In the genomic region with DNA sequence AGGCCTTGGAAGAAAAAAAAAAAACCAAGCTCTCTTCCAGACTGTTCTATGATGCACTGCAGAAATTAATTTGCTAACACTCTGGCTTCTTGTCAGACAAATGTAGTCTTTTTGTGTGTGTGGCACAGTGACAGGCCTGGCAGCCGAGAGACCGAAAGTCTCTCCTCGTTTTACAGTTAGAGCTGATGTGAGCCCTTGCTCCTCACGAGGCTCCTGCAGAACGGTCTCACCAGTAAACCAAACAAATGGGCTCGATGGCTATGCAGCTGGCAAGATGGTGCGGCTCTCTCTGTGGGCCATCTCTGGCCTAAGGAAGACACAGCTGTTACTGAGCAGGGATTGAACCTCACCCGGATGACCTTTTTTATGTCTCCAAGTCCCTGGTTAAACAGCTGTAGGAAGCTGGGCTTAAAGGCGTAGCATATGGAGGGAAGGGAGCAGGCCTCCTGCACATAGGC, we compare ENCODE assay signal across 12 mouse cellular contexts. TPM values are rescaled to one million over a fixed set of nuclear protein-coding genes. Genes with fewer than 3 reads are reported as not detected.
DNase-seq lines count a peak whose midpoint lies in the region; ATAC-seq and TF ChIP-seq lines count a peak whose summit lies in the region.
"Had no signal": no experiment of that assay in that cellular context is flagged by ENCODE, and none has a peak within 500 bp of the region (broad histone marks: within the 10 kb centered on the region; RNA-seq: fewer than 3 reads in every experiment).

No protein-coding gene starts in this region.

- no peak overlapping the region for H3K4me2 ChIP-seq in forebrain, embryonic 13.5 days
- no peak overlapping the region for H3K4me2 ChIP-seq in limb, embryonic 15.5 days
- H3K4me2 ChIP-seq: hindbrain, embryonic 15.5 days; liver, embryonic 15.5 days had no signal

- peak; percentile 50; the same call in 1 of the 2 replicates for ATAC-seq in forebrain, embryonic 13.5 days
- no peak for ATAC-seq in limb, embryonic 15.5 days (ENCODE audit: insufficient number of reproducible peaks, low FRiP score, low TSS enrichment, low read depth)

- H3K4me1 ChIP-seq in forebrain, embryonic 13.5 days, result peaks cover 59% of the 10 kb centered on the region
- peaks cover 16% of the 10 kb centered on the region for H3K4me1 ChIP-seq in forebrain, embryonic 10.5 days
- peaks cover 43% of the 10 kb centered on the region for H3K4me1 ChIP-seq in limb, embryonic 15.5 days

- no peak for TF ChIP-seq CTCF in left cerebral cortex, adult 2 months (IDR thresholded peaks at IDR 0.05)
- TF ChIP-seq CTCF in brain, embryonic 14.5 days (IDR thresholded peaks at IDR 0.05; ENCODE audit: borderline replicate concordance, extremely low read depth, insufficient read depth, insufficient read length), result no peak

- H3K9ac ChIP-seq in forebrain, embryonic 13.5 days, result no peak overlapping the region
- no peak overlapping the region for H3K9ac ChIP-seq in limb, embryonic 15.5 days
- H3K9ac ChIP-seq: hindbrain, embryonic 15.5 days; liver, embryonic 15.5 days had no signal

- 78% methylated on average over 9 of the region's 9 CpGs for WGBS in forebrain, embryonic 13.5 days
- WGBS in forebrain, embryonic 10.5 days, result 82% methylated on average over 9 of the region's 9 CpGs
- 38% methylated on average over 9 of the region's 9 CpGs for WGBS in limb, embryonic 15.5 days

- H3K27me3 ChIP-seq in forebrain, embryonic 13.5 days, result no peaks in the 10 kb centered on the region
- H3K27me3 ChIP-seq in forebrain, embryonic 10.5 days (ENCODE audit: poor library complexity, severe bottlenecking), result no peaks in the 10 kb centered on the region
- 0 out of 2 replicates have a peak, but pooled peaks cover 8% of the 10 kb centered on the region for H3K27me3 ChIP-seq in limb, embryonic 15.5 days
- H3K27me3 ChIP-seq: hindbrain, embryonic 15.5 days; liver, embryonic 15.5 days had no signal

- peak overlapping the region; percentile 75 for H3K27ac ChIP-seq in forebrain, embryonic 13.5 days
- H3K27ac ChIP-seq in forebrain, embryonic 10.5 days, result no peak overlapping the region
- peak overlapping the region; percentile 47 for H3K27ac ChIP-seq in left cerebral cortex, adult 2 months
- H3K27ac ChIP-seq in limb, embryonic 15.5 days, result peak overlapping the region; percentile 38; the same call in 1 of the 2 replicates
- H3K27ac ChIP-seq: liver, embryonic 15.5 days had no signal

- DNase-seq in forebrain, embryonic 10.5 days (ENCODE audit: extremely low spot score, low spot score), result no peak
- DNase-seq in left cerebral cortex, adult 2 months (ENCODE audit: extremely low spot score in 1 of 2, low spot score in 2 of 2), result no peak
- no peak for DNase-seq in left cerebral cortex, postnatal 10 days (ENCODE audit: extremely low spot score in 1 of 2, low spot score in 2 of 2)
- DNase-seq in brain, embryonic 14.5 days (ENCODE audit: low read depth), result peak; percentile 76
- DNase-seq in cerebellum, postnatal 4 days (ENCODE audit: low spot score in 2 of 2), result no peak
- no peak for DNase-seq in testis, postnatal 10 days (ENCODE audit: low spot score)
- DNase-seq: adrenal gland, adult 2 months; cerebellum, adult 18-20 months had no signal

- no peak for TF ChIP-seq POLR2A in brain, embryonic 14.5 days (IDR thresholded peaks at IDR 0.05; ENCODE audit: borderline replicate concordance, extremely low read depth, insufficient read depth, insufficient read length, poor library complexity, severe bottlenecking)

- no peak overlapping the region for H3K4me3 ChIP-seq in forebrain, embryonic 13.5 days
- no peak overlapping the region for H3K4me3 ChIP-seq in forebrain, embryonic 10.5 days
- no peak overlapping the region for H3K4me3 ChIP-seq in left cerebral cortex, adult 2 months
- no peak overlapping the region for H3K4me3 ChIP-seq in limb, embryonic 15.5 days
- H3K4me3 ChIP-seq: hindbrain, embryonic 15.5 days; liver, embryonic 15.5 days had no signal

- intact Hi-C loops in left cerebral cortex, adult 2 months (cut with DNase I), result no loop called here
- intact Hi-C loops in left cerebral cortex, postnatal 10 days (cut with DNase I), result no loop called here

- no peaks in the 10 kb centered on the region for H3K9me3 ChIP-seq in forebrain, embryonic 13.5 days (replicated peaks)
- no peaks in the 10 kb centered on the region for H3K9me3 ChIP-seq in forebrain, embryonic 10.5 days
- no peaks in the 10 kb centered on the region for H3K9me3 ChIP-seq in limb, embryonic 15.5 days
- H3K9me3 ChIP-seq: hindbrain, embryonic 15.5 days; liver, embryonic 15.5 days had no signal

- peaks cover 17% of the 10 kb centered on the region for H3K36me3 ChIP-seq in forebrain, embryonic 13.5 days (ENCODE audit: poor library complexity, severe bottlenecking)
- peaks cover 89% of the 10 kb centered on the region for H3K36me3 ChIP-seq in forebrain, embryonic 10.5 days (replicated peaks)
- no peaks in the 10 kb centered on the region for H3K36me3 ChIP-seq in limb, embryonic 15.5 days
- H3K36me3 ChIP-seq: hindbrain, embryonic 15.5 days had no signal

RNA-seq across cellular contexts. Expression of gene Ccdc88c, which starts 48.3 kb away (rescaled TPM):
- polyA plus RNA-seq in forebrain, embryonic 13.5 days (2015; fragmentation: Nextera tagmentation; extraction: Ambion mirVana), result 20.7 and 21.4 TPM in 2 replicates
- 19.8 and 22.6 TPM in 2 replicates for polyA plus RNA-seq in forebrain, embryonic 10.5 days (2016; fragmentation: Nextera tagmentation; extraction: Ambion mirVana)
- total RNA-seq in left cerebral cortex, adult 2 months (2021), result 10 to 100 TPM; 23.2 to 30.1 TPM
- 10 to 100 TPM; 26.3 TPM for total RNA-seq in left cerebral cortex, postnatal 10 days (2021)
- 24.1 and 31.6 TPM in 2 replicates for polyA plus RNA-seq in brain, embryonic 14.5 days (2012; rRNA removed)
- polyA plus RNA-seq in limb, embryonic 15.5 days (2015; fragmentation: Nextera tagmentation; extraction: Ambion mirVana), result 3.7 and 5.2 TPM in 2 replicates
